Mouse (Mus musculus) hindbrain, embryonic 14.5 days (tissue): Measurements from ENCODE around the gene Dpysl4. TPM values are rescaled to one million over a fixed set of nuclear protein-coding genes. Genes with fewer than 3 reads are reported as not detected.

ENCODE experiments used
- ATAC-seq: fragments of 200-750 bp; cut with Nextera tagmentation; 2 replicates; pipeline ENCODE4 v1.8.0; 2017; ENCODE audit warnings: moderate number of reproducible peaks, mild to moderate bottlenecking, moderate TSS enrichment, moderate library complexity; ENCODE audit not compliant: low FRiP score
- DNase-seq: peaks from one replicate; pipeline ENCODE4 v3.0.0-alpha.2; 2015; ENCODE audit warnings: low spot score
- H3K27ac ChIP-seq: fragments of 300-500 bp; sonication (generic); 2 replicates; pipeline ENCODE4 v1.5.1; 2014; ENCODE audit warnings: mild to moderate bottlenecking, moderate library complexity
- H3K27me3 ChIP-seq: fragments of 300-500 bp; sonication (generic); 2 replicates; pipeline ENCODE4 v1.6.1; 2014; ENCODE audit warnings: mild to moderate bottlenecking, low read length, mixed read lengths; ENCODE audit not compliant: control insufficient read depth, insufficient read depth
- H3K36me3 ChIP-seq: fragments of 300-500 bp; sonication (generic); replicated peaks from 2 replicates; pipeline ENCODE4 v1.6.1; 2014; ENCODE audit not compliant: control insufficient read depth, insufficient read depth
- H3K4me1 ChIP-seq: fragments of 300-500 bp; sonication (generic); replicated peaks from 2 replicates; pipeline ENCODE4 v1.6.1; 2014; ENCODE audit warnings: antibody characterized with exemption, low read length, mixed read lengths; ENCODE audit not compliant: control insufficient read depth, insufficient read depth
- H3K4me2 ChIP-seq: fragments of 300-500 bp; sonication (generic); replicated peaks from 2 replicates; pipeline ENCODE4 v1.6.1; 2014; ENCODE audit warnings: mild to moderate bottlenecking, moderate library complexity
- H3K4me3 ChIP-seq: fragments of 300-500 bp; sonication (generic); replicated peaks from 2 replicates; pipeline ENCODE4 v1.5.1; 2014; ENCODE audit warnings: mild to moderate bottlenecking, low read length
- H3K9ac ChIP-seq: fragments of 300-500 bp; sonication (generic); 2 replicates; pipeline ENCODE4 v1.6.1; 2014
- H3K9me3 ChIP-seq: fragments of 300-500 bp; sonication (generic); 2 replicates; pipeline ENCODE4 v1.6.1; 2016; ENCODE audit warnings: low read length; ENCODE audit not compliant: control insufficient read depth
- WGBS: fragments of 180-500 bp; shearing (Covaris S2); extraction: QIAGEN DNeasy Blood & Tissue Kit; methylation state at CpG from one replicate; pipeline ENCODE4 v1.1.7; 2014; 5-methylcytosine and 5-hydroxymethylcytosine counted together
- polyA plus RNA-seq: library from polyadenylated mRNA; unstranded; fragments of >200 nt; fragmentation: Nextera tagmentation; extraction: Ambion mirVana; gene quantifications from 2 replicates; pipeline ENCODE4 v1.2.1, GENCODE M21; 2014

Dpysl4 gene
- polyA plus RNA-seq, 1 experiment from 2014 or later, result 216 TPM

DNA sequence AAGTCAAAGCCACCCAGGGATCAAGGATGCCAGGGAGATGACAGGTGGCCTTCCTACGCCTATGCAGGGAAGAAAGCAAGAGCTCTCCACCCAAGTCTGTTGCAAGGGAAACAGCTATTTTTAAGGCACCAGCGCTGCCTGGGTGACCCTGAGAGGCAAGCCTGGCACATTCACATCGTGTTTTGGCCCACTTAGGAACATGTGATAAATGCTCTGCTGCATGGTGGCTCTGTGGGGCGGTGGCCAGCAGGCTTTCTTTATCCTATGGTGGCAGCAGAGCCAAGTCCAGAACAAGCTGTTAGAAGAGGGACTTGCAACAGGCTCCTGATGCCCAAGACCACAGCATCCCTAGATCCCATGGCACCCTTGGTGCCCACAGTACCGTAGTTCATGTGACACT lies 49.4 kb downstream of the Dpysl4 start:
- DNase-seq, result no peak
- peaks cover 42% of the 10 kb centered on the region for H3K4me1 ChIP-seq
- WGBS, result 84% methylated on average over 5 of the region's 5 CpGs
- H3K9me3 ChIP-seq, result no peaks in the 10 kb centered on the region
- no peak overlapping the region for H3K9ac ChIP-seq
- ATAC-seq, result no peak
- H3K4me3 ChIP-seq, result no peak overlapping the region
- H3K4me2 ChIP-seq, result no peak overlapping the region
- H3K36me3 ChIP-seq, result no peaks in the 10 kb centered on the region
- H3K27ac ChIP-seq, result no peak overlapping the region
- no peaks in the 10 kb centered on the region for H3K27me3 ChIP-seq

- Histone ChIP-seq H3K4me1 (peaks cover 39% of the 10 kb centered on the region), H3K9me3 (no peaks in the 10 kb centered on the region), H3K36me3 (no peaks in the 10 kb centered on the region), H3K4me3 (no peak overlapping the region), H3K4me2 (no peak overlapping the region), H3K27me3 (no peaks in the 10 kb centered on the region), H3K27ac (peak overlapping the region; percentile 65), H3K9ac (no peak overlapping the region)
- no peak for ATAC-seq
- DNase-seq, result peak; percentile 50
- 60% methylated on average over 5 of the region's 5 CpGs for WGBS
These were observed 51.2 kb downstream of the Dpysl4 start for GRCm38 (mm10) chr7:139136906-139137491.

GRCm38 (mm10) chr7:139139921-139140461 lies 54.2 kb downstream of the Dpysl4 start:
- H3K9ac ChIP-seq, result peak overlapping the region; percentile 5; the same call in 1 of the 2 replicates
- no peaks in the 10 kb centered on the region for H3K36me3 ChIP-seq
- no peak overlapping the region for H3K4me2 ChIP-seq
- H3K4me3 ChIP-seq, result no peak overlapping the region
- peak; percentile 40 for DNase-seq
- no peaks in the 10 kb centered on the region for H3K9me3 ChIP-seq
- 5% methylated on average over 11 of the region's 11 CpGs for WGBS
- no peaks in the 10 kb centered on the region for H3K27me3 ChIP-seq
- peak overlapping the region; percentile 23; the same call in 1 of the 2 replicates for H3K27ac ChIP-seq
- ATAC-seq, result peak; percentile 69; the same call in 1 of the 2 replicates
- H3K4me1 ChIP-seq, result peaks cover 35% of the 10 kb centered on the region

- ATAC-seq, result no peak
- 55% methylated on average over 1 of the region's 1 CpGs for WGBS
- H3K4me3 ChIP-seq, result no peak overlapping the region
These were observed 58.0 kb downstream of the Dpysl4 start for GRCm38 (mm10) chr7:139143785-139144184.

DNA sequence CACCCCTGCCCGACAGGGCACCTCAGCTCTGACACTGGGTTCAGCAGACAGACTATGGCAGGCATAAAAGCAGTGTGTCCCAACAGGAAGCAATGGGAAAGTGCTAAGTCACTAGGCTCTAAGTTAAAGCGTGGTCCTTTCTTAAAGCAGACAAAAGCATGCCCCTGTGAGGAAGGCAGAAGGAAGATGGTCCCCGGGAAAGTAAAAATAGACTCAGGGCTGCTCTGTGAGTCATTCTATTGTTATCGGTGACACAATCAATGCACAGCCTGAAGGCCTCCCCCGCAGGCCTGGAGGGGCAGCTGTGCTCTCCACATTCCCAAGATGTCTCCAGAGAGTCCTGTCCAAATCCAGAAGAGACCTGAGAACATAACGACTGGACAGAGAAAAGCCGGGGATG lies 60.1 kb downstream of the Dpysl4 start:
- Histone ChIP-seq H3K4me1 (peaks cover 20% of the 10 kb centered on the region), H3K27ac (no peak overlapping the region), H3K4me3 (no peak overlapping the region), H3K36me3 (no peaks in the 10 kb centered on the region), H3K4me2 (no peak overlapping the region), H3K27me3 (no peaks in the 10 kb centered on the region), H3K9me3 (no peaks in the 10 kb centered on the region), H3K9ac (no peak overlapping the region)
- ATAC-seq (no peak), DNase-seq (no peak)
- WGBS, result 16% methylated on average over 7 of the region's 7 CpGs

More at GRCm38 (mm10) chr7:139143785-139144184, 58.0 kb downstream of the Dpysl4 start:
- H3K4me2 ChIP-seq, result no peak overlapping the region
- H3K9ac ChIP-seq, result no peak overlapping the region
- DNase-seq, result no peak
- no peaks in the 10 kb centered on the region for H3K9me3 ChIP-seq
- no peaks in the 10 kb centered on the region for H3K36me3 ChIP-seq
- no peaks in the 10 kb centered on the region for H3K27me3 ChIP-seq
- peaks cover 32% of the 10 kb centered on the region for H3K4me1 ChIP-seq
- H3K27ac ChIP-seq, result no peak overlapping the region

GRCm38 (mm10) chr7:139147360-139147759 lies 61.6 kb downstream of the Dpysl4 start:
- no peak overlapping the region for H3K9ac ChIP-seq

GRCm38 (mm10) chr7:139149373-139149772 lies 63.6 kb downstream of the Dpysl4 start:
- H3K9ac ChIP-seq, result no peak overlapping the region
- 40% methylated on average over 7 of the region's 7 CpGs for WGBS
- DNase-seq (no peak), ATAC-seq (0 out of 2 replicates have a peak, but pooled peaks have one; percentile 26)
- no peaks in the 10 kb centered on the region for H3K27me3 ChIP-seq
- no peaks in the 10 kb centered on the region for H3K36me3 ChIP-seq
- no peak overlapping the region for H3K27ac ChIP-seq
- H3K4me3 ChIP-seq, result no peak overlapping the region
- no peak overlapping the region for H3K4me2 ChIP-seq
- no peaks in the 10 kb centered on the region for H3K9me3 ChIP-seq
- peaks cover 28% of the 10 kb centered on the region for H3K4me1 ChIP-seq

More at GRCm38 (mm10) chr7:139147360-139147759, 61.6 kb downstream of the Dpysl4 start:
- Histone ChIP-seq H3K4me1 (peaks cover 28% of the 10 kb centered on the region), H3K4me3 (no peak overlapping the region), H3K4me2 (no peak overlapping the region), H3K27ac (no peak overlapping the region; the same call in 1 of the 2 replicates), H3K36me3 (no peaks in the 10 kb centered on the region), H3K27me3 (no peaks in the 10 kb centered on the region), H3K9me3 (no peaks in the 10 kb centered on the region)
- no peak for ATAC-seq
- WGBS, result 40% methylated on average over 4 of the region's 4 CpGs
- no peak for DNase-seq

DNA sequence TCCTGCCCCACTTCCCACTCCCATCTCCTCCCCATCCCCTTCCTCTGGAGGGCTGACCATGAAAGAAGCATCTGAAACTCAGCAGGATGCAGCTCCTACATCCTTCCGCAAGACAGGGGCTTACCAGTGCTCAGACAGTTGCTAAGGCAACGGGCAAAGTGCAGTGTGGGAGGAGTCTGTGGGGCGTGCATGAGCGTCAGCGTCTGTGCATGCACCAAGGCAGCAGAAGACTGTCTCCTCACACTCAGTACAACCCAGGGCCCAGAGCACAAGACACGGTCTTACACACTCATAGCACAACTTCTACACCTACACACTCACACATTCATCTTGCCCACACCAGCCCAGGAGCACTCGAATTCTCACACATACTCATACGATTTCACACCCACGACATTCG lies 65.3 kb downstream of the Dpysl4 start:
- 0 out of 2 replicates have a peak overlapping the region, but pooled peaks have one; percentile 7 for H3K9ac ChIP-seq
- WGBS, result 26% methylated on average over 10 of the region's 10 CpGs
- peak; percentile 89 for ATAC-seq

More for the DNA sequence above, 65.3 kb downstream of the Dpysl4 start:
- peaks cover 27% of the 10 kb centered on the region for H3K4me1 ChIP-seq
- peak; percentile 78 for DNase-seq
- H3K4me2 ChIP-seq, result peak overlapping the region; percentile 18
- H3K27me3 ChIP-seq, result no peaks in the 10 kb centered on the region
- no peaks in the 10 kb centered on the region for H3K9me3 ChIP-seq
- peak overlapping the region; percentile 63 for H3K27ac ChIP-seq
- H3K4me3 ChIP-seq, result no peak overlapping the region
- no peaks in the 10 kb centered on the region for H3K36me3 ChIP-seq
